Mouse (Mus musculus) liver, embryonic 14.5 days (tissue): Measurements from ENCODE around the gene Stxbp4. TPM values are rescaled to one million over a fixed set of nuclear protein-coding genes. Genes with fewer than 3 reads are reported as not detected.

Experiments used
- ATAC-seq: fragments of 200-750 bp; cut with Nextera tagmentation; 2 replicates; pipeline ENCODE4 v1.8.0; 2017; ENCODE audit warnings: moderate number of reproducible peaks, mild to moderate bottlenecking, moderate library complexity; ENCODE audit not compliant: insufficient read depth
- DNase-seq, 3 experiments: peaks; one replicate each; pipeline ENCODE4 v3.0.0-alpha.2; 2012 to 2013; ENCODE audit warnings: low read depth in 3 of 3, low spot score in 3 of 3
- H3K27ac ChIP-seq: fragments of 300-500 bp; sonication (generic); 2 replicates; pipeline ENCODE4 v1.5.1; 2014; ENCODE audit warnings: moderate library complexity, mild to moderate bottlenecking, control low read depth, inconsistent platforms
- H3K27me3 ChIP-seq: fragments of 300-500 bp; sonication (generic); 2 replicates; pipeline ENCODE4 v1.6.1; 2014; ENCODE audit warnings: mild to moderate bottlenecking, low read length, moderate library complexity; ENCODE audit not compliant: control insufficient read depth, insufficient read depth
- H3K36me3 ChIP-seq: fragments of 300-500 bp; sonication (generic); replicated peaks from 2 replicates; pipeline ENCODE4 v1.6.1; 2014; ENCODE audit warnings: low read depth; ENCODE audit not compliant: control insufficient read depth, insufficient read depth
- H3K4me1 ChIP-seq, 2 experiments: fragments of 200-500 bp in 1 of 2; fragments of 300-500 bp in 1 of 2; sonication (generic) in 1 of 2; replicated peaks; 2 replicates each; pipeline ENCODE4 v1.6.1; 2012 to 2014; ENCODE audit warnings: antibody characterized with exemption in 1 of 2, inconsistent platforms in 1 of 2, low read length in 1 of 2; ENCODE audit not compliant: control insufficient read depth in 2 of 2, insufficient read depth in 2 of 2
- H3K4me2 ChIP-seq: fragments of 300-500 bp; sonication (generic); 2 replicates; pipeline ENCODE4 v1.6.1; 2014; ENCODE audit warnings: low read depth, mild to moderate bottlenecking, control low read depth, moderate library complexity
- H3K4me3 ChIP-seq, 2 experiments: fragments of 200-500 bp in 1 of 2; fragments of 300-500 bp in 1 of 2; sonication (generic) in 1 of 2; 2 replicates each; pipeline ENCODE4 v1.5.1; 2012 to 2014; ENCODE audit warnings: low read depth in 2 of 2, low read length in 2 of 2, mild to moderate bottlenecking in 2 of 2, control low read depth in 1 of 2, inconsistent platforms in 1 of 2, moderate library complexity in 1 of 2; ENCODE audit not compliant: insufficient read depth in 1 of 2
- H3K9ac ChIP-seq: fragments of 300-500 bp; sonication (generic); replicated peaks from 2 replicates; pipeline ENCODE4 v1.6.1; 2014; ENCODE audit warnings: mild to moderate bottlenecking, control low read depth, moderate library complexity
- H3K9me3 ChIP-seq: fragments of 300-500 bp; sonication (generic); 2 replicates; pipeline ENCODE4 v1.6.1; 2016; ENCODE audit warnings: low read length, mixed read lengths; ENCODE audit not compliant: control insufficient read depth
- CTCF ChIP-seq: IDR thresholded peaks from 2 replicates; pipeline ENCODE4 v1.5.1; 2016; ENCODE audit warnings: antibody characterized with exemption, low read depth, control low read depth
- EP300 ChIP-seq: IDR thresholded peaks from 2 replicates; pipeline ENCODE4 v1.6.1; 2016; ENCODE audit warnings: antibody characterized with exemption, low read depth
- WGBS: fragments of 180-500 bp; shearing (Covaris S2); extraction: QIAGEN DNeasy Blood & Tissue Kit; methylation state at CpG from one replicate; pipeline ENCODE4 v1.1.7; 2014; ENCODE audit not compliant: insufficient replicate concordance; 5-methylcytosine and 5-hydroxymethylcytosine counted together
- polyA plus RNA-seq, 2 experiments: library from polyadenylated mRNA; depleted of rRNA in 1 of 2; stranded (reverse) in 1 of 2; unstranded in 1 of 2; fragments of >200 nt; fragmentation: Nextera tagmentation in 1 of 2; extraction: Ambion mirVana in 1 of 2; gene quantifications; 2 replicates each; pipeline versions ENCODE4 v1.2.1 to v1.2.3; 2012 to 2014

Stxbp4 gene
- polyA plus RNA-seq, 2 experiments, result 2.6 to 6.2 TPM

DNA sequence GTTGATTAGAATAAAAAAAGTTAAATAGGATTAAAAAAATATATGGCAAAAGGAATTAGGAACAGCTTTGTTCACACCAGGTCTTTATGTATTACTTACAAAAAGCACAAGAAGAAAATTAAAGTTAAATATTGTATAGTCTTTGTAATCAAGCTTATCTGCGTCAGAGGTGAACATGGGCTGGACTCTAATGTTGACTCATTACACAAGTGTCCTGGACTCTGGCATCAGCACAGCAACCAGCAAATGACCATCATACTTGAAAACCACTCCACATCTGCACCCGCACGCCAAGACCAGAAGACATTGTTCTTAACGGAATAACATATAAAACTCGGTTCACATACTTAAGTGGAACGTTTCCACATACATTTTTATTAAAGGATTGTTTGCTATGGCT, 29.4 kb upstream of the Stxbp4 start:
- Histone ChIP-seq H3K27ac (peak overlapping the region; percentile 10; the same call in 1 of the 2 replicates), H3K27me3 (no peaks in the 10 kb centered on the region), H3K9ac (no peak overlapping the region), H3K36me3 (peaks cover 34% of the 10 kb centered on the region), H3K4me3 (no peak overlapping the region), H3K4me1 (peaks cover 50 to 52% of the 10 kb centered on the region in 2 experiments), H3K4me2 (peak overlapping the region; percentile 8), H3K9me3 (no peaks in the 10 kb centered on the region)
- no peak for TF ChIP-seq EP300
- TF ChIP-seq CTCF, result no peak
- WGBS, result 82% methylated on average over 6 of the region's 6 CpGs
- no peak for DNase-seq
- no peak for ATAC-seq

- H3K9ac ChIP-seq, result peak overlapping the region; percentile 59
- H3K4me3 ChIP-seq, result peak overlapping the region; percentile 5 to 18; a peak in 2 of 4 replicates
Observed at GRCm38 (mm10) chr11:90666916-90667315, 29.0 kb upstream of the Stxbp4 start.

DNA sequence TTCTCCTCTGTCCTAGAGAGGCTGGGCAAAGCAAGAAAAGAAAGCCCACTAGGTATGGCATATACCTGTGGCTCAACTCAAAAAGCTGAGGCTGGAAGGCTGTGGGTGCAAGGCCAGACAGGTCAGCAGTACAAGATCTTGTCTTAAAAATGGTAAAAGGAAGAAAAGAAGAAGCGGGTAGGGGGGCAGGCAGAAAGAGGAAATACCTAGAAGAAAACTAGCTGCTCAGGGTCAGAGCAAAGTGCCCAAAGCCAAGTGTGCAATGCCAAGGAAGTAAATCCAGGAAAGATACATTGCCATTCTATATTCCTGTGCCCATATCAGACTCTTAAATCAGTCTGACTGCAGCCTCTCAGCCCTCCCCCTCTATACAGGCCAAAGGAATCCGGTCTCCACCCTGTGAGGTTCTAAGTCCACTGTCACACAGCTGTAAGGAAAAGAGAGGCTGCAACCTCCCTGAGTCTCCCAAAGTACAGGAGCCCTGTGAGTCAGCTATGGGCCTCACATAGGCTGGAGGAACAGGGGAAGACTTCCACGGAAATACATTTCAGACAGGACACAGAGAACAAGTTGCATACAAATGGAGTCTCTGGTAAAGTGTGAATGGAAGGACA, 28.4 kb upstream of the Stxbp4 start:
- Histone ChIP-seq H3K27ac (peak overlapping the region; percentile 92), H3K27me3 (no peaks in the 10 kb centered on the region), H3K4me1 (peaks cover 55 to 57% of the 10 kb centered on the region in 2 experiments), H3K4me2 (peak overlapping the region; percentile 58), H3K9me3 (no peaks in the 10 kb centered on the region), H3K9ac (peak overlapping the region; percentile 59), H3K36me3 (peaks cover 40% of the 10 kb centered on the region), H3K4me3 (peak overlapping the region in 1 of 2 experiments; percentile 5; a peak in 1 of 4 replicates)
- no peak for TF ChIP-seq CTCF
- TF ChIP-seq EP300, result no peak
- no peak for DNase-seq
- WGBS, result 15% methylated on average over 3 of the region's 3 CpGs
- peak; percentile 68 for ATAC-seq

More at GRCm38 (mm10) chr11:90666916-90667315, 29.0 kb upstream of the Stxbp4 start:
- DNase-seq, result peak in 2 of 3 experiments; percentile 59 to 62
- no peaks in the 10 kb centered on the region for H3K27me3 ChIP-seq
- WGBS, result 8% methylated on average over 4 of the region's 4 CpGs
- no peaks in the 10 kb centered on the region for H3K9me3 ChIP-seq
- H3K36me3 ChIP-seq, result peaks cover 36% of the 10 kb centered on the region
- peak; percentile 77 for ATAC-seq
- peak; percentile 29; the same call in 1 of the 2 replicates for TF ChIP-seq EP300
- TF ChIP-seq CTCF, result no peak
- H3K4me1 ChIP-seq, result peaks cover 54% of the 10 kb centered on the region in 2 experiments
- peak overlapping the region; percentile 92 for H3K27ac ChIP-seq
- H3K4me2 ChIP-seq, result peak overlapping the region; percentile 58

DNA sequence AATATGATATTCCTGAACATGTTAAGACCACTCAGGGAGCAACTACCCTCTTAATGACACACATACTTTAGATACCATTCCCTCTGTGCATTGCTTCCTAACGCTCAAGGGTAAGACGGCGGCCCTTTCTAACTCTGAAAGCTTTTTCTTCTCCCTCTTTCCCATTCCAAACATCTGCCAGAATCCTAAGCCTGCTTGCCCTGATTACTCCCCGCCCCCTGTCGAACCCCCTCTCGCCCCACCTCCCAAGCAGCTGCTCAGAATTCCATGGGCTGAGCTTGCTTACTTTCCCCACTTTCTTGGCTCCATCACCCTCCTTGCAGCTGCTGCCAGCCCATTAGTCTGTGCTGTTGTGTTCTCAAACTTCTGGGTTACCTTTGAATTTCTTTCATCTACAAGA, 27.3 kb upstream of the Stxbp4 start:
- TF ChIP-seq EP300, result no peak
- TF ChIP-seq CTCF, result no peak
- ATAC-seq, result no peak
- Histone ChIP-seq H3K36me3 (peaks cover 46% of the 10 kb centered on the region), H3K9me3 (no peaks in the 10 kb centered on the region), H3K27me3 (no peaks in the 10 kb centered on the region), H3K4me2 (peak overlapping the region; percentile 58), H3K9ac (peak overlapping the region; percentile 67), H3K27ac (peak overlapping the region; percentile 92), H3K4me3 (no peak overlapping the region; a peak in 1 of 4 replicates), H3K4me1 (peaks cover 55 to 57% of the 10 kb centered on the region in 2 experiments)
- no peak for DNase-seq
- WGBS, result 40% methylated on average over 6 of the region's 6 CpGs

DNA sequence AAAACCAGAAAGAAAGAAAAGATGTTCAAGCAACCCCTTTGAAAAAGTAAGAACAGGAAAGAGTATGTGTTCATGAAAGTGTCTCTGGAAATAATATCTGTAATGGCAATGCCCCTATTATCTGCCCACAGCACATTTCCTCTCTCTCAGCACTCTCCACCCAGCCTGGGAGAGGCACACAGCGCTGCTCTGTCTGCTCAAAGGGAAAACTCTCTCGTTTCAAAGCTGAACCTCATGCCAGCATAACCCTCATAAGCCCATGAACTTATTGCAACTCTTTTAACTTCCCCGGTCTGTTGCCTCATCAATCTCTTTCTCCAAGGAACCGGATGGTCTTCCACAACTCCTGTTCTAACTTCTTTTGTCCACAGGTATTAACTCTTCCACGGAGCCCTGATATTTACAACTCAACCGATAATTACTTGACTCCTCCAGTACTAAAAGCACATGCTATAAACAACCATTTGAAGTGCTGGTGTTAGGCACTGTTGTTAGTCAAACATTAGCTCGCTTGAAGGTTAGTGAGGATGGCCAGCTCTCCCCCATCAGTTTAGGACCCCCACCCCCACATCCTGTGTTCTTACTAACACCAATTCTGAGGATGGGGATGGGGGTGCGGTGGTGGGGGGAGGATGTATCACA, 26.6 kb upstream of the Stxbp4 start:
- Histone ChIP-seq H3K27me3 (no peaks in the 10 kb centered on the region), H3K27ac (peak overlapping the region; percentile 92), H3K36me3 (peaks cover 46% of the 10 kb centered on the region), H3K9ac (peak overlapping the region; percentile 67), H3K4me2 (peak overlapping the region; percentile 58), H3K4me3 (peak overlapping the region; percentile 24 to 41; a peak in 3 of 4 replicates), H3K4me1 (peaks cover 55 to 57% of the 10 kb centered on the region in 2 experiments), H3K9me3 (no peaks in the 10 kb centered on the region)
- DNase-seq (peak; percentile 81 to 87 (median 87)), ATAC-seq (peak; percentile 84)
- no peak for TF ChIP-seq CTCF
- TF ChIP-seq EP300, result peak; percentile 90
- WGBS, result 8% methylated on average over 8 of the region's 8 CpGs
